Mouse (Mus musculus) kidney, adult 18-20 months (tissue): ENCODE measurements around the gene Mical2.

ENCODE experiments used
- DNase-seq: peaks from one replicate; pipeline ENCODE4 v3.0.0; 2021

The Mical2 gene

GRCm38 (mm10) chr7:112369977-112370376 lies 144.3 kb downstream of the Mical2 start:
- DNase-seq: no peak

GRCm38 (mm10) chr7:112371387-112371786 lies 145.7 kb downstream of the Mical2 start:
- DNase-seq: no peak

GRCm38 (mm10) chr7:112374035-112374434 lies 148.4 kb downstream of the Mical2 start:
- peak; percentile 86 for DNase-seq

GRCm38 (mm10) chr7:112375062-112375461 lies 149.4 kb downstream of the Mical2 start:
- no peak for DNase-seq

DNA sequence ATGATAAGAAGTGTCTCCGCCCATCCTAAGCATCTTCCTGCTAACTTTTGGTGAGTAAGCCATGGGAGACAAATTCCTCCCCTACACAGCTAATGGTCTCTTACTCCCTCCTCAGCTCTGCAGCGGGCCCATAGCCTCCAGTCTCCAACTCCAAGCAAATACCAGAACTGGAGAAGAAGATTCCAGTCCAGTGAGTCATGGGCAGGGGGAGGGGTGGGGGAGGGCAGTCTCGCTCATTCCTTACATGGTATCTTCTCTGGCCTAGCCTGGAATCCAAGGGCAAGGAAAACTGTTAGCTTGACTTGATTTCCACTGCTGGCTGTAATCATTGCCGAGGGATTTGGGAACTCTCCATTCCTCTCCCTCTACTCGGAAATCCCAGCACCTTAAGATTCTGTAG lies 150.2 kb downstream of the Mical2 start:
- no peak for DNase-seq

GRCm38 (mm10) chr7:112376611-112377010 lies 151.0 kb downstream of the Mical2 start:
- no peak for DNase-seq

DNA sequence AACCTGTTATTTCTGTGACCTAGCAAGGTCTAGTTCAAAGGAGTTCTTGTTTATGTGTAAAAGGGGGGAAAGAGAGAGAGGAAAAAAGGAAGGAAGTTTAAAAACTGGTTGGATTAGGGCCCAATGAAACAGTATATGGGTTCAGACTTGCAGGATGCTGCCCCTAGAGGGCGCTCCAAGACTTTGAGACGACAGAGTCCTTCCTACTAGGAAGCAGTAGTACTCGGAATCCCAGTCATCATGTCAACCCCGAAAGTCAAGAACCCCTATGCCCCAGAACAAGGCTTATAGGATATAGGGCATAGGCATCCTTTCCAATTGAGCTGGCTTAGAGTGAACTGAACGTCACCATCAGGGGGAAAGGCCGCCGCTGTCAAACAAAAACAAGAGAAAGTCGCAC lies 151.7 kb downstream of the Mical2 start:
- peak; percentile 81 for DNase-seq

- no peak for DNase-seq
Observed at GRCm38 (mm10) chr7:112378056-112378455, 152.4 kb downstream of the Mical2 start.

DNA sequence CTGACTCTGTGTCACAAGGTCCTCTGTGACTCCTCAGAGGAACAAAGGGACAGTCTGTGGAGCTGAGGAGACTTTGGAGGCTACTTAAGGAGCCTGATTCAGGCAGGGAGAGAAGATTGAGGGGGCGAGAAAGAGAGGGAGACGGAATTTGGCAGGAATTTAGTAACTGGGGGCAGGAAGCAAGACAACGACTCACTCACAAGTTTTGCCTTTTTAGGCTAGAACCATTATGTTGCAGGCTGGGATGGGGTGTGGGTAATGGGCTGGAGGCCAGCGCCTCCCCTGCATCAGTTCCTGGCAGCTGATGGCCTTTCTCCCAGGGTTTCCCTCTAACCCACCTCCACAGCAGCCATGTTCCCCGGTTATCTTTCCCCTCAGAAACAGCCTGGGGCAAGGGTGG lies 152.8 kb downstream of the Mical2 start:
- DNase-seq: no peak

- no peak for DNase-seq
Observed at GRCm38 (mm10) chr7:112386521-112386920, 160.9 kb downstream of the Mical2 start.

DNA sequence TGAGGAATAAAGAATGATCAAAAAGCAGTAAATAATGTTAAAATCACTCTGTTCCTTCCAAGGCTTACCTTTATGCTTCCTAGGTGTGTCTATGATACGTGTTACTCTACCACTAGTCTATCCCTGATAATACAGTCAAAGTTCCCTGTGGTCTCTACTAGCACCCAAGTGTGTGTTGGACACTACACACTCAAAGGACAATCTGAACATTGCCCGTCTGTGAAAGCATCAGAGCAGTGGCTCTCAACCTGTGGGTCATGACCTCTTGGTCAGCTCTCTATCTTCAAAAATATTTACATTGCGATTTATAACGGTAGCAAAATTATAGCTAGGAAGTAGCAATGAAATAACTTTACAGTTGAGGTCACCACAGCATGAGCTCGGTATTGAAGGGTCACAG lies 162.2 kb downstream of the Mical2 start:
- no peak for DNase-seq

DNA sequence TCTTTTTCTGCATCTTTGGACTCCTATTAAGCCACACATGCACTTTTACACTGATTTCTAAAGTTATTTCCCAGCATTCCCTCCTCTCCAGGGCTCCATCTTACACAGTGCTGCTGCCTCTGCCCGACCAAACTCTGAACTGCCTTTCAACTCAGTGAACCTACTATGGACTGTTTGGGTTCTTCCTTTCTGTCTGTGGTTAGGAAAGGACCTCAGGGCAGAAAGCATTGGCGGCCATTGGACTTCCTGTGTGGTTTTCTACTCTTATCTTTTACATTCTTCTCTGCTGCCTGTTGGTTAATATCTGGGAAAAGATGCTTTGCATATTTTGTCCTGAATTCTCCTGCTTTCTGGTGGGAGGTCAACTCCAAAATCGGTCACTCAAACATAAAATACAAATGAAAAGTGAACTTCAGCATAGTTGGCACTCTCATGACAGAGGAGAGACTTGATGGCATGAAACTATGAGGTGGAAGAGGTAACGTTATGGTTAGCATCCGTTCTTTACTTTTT lies 162.8 kb downstream of the Mical2 start:
- DNase-seq: no peak

DNA sequence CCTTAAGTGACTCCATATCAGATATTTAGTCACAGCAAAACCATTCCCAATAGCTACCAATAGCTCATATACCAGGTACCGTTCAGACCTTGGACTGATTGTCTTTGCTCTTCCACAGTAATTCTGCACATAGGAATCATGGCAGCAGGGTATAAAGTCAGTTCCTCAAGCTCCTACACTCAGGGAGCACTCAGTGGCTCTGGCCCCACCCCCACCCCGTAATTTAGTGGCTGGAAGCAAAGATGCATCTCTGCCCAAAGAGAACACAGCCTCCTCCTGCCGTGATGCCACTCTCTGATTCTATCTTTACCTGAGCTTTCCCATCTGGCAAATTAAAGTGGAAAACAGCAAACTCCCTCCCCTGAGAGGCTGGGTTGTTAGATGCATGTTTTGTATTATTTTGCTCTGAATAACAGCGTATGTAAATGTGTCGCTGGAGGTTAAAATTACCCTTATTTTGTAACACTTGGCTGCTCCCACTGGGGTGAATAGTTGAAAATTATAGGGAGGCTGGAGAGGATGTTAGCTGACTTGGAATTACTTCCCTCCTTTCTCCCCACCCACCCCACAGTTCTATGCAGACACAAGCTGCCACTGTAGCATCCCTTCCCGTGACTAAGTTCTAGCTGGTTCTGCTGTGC lies 164.1 kb downstream of the Mical2 start:
- no peak for DNase-seq

- no peak for DNase-seq
Observed at GRCm38 (mm10) chr7:112390252-112390936, 164.7 kb downstream of the Mical2 start.

DNA sequence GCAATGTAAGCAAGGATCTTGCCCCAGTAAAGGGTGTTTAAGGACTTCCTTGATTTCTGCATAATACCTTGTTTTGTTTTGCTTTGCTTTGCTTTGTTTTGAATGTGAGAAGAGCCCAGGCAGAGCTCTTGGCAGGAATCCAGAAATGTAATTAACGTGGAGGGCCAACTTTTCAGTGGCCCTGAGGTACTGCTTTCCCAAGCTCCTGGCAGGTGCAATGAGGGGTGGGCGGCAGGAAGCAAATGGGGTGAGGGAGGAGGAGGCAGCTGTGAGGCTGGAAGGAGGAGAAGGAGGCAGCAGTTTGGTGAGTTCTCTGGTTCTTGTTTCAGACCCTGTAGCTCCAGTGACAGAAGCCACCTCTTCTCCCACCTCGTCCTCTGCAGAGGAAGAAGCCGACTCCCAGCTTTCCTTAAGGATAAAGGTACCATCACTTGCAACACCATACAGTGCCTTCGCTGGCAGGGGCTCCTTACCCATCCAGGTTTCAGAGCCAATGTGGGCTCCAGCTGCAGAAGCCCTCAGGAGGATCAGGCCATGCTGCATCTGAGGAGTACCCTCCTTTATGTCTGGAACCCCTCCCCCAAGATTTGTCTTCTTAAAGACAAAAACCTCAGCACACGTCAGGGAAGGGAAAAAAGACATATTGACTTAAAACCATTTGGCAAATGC lies 165.4 kb downstream of the Mical2 start:
- no peak for DNase-seq

- DNase-seq: no peak
Observed at GRCm38 (mm10) chr7:112397786-112398185, 172.1 kb downstream of the Mical2 start.

- DNase-seq: no peak
Observed at GRCm38 (mm10) chr7:112399425-112400170, 173.9 kb downstream of the Mical2 start.

- DNase-seq: peak; percentile 82
Observed at GRCm38 (mm10) chr7:112400175-112400574, 174.5 kb downstream of the Mical2 start.

- DNase-seq: no peak
Observed at GRCm38 (mm10) chr7:112405061-112405460, 179.4 kb downstream of the Mical2 start.

GRCm38 (mm10) chr7:112405578-112405977 lies 179.9 kb downstream of the Mical2 start:
- no peak for DNase-seq

DNA sequence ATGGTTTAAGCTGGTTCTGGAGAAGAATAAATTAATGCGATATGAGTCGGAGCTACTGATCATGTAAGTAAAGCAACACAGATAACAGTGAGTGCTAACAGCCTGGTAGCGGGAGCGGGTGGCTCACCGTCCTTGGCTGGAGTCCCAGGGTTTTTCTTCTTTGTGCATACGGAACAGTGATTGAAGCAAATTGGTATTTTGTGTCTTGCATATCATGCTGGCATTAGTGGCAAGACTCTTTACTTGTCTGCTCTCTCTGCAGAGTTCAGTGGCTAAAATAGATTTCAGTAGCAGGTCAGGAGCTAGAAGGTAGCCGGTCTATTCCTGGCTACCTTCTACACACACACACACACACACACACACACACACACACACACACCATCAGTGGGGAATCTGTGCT lies 181.9 kb downstream of the Mical2 start:
- DNase-seq: no peak

DNA sequence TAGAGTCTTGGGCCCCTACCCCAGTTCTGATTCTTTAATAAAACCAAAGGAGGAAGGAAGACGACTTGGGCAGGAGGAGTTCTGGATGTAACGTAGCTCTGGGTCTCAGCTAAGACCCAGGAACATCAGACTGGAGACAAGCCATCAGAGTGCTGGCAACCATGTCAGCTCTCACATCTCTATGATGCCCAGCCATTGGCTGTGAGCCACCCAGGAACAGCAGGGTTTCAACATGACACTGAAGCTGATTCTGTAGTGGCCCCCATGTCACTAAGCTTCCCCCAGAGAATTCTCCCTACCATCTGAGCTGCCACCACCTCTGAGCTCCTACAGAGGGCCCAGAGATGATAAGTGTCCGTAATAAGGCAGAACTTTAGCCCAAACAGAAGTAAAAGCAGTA lies 184.3 kb downstream of the Mical2 start:
- DNase-seq: no peak

GRCm38 (mm10) chr7:112413286-112413685 lies 187.6 kb downstream of the Mical2 start:
- peak; percentile 29 for DNase-seq
